Mouse (Mus musculus) ES-E14 (cell line): ENCODE results near the gene Olfr424.

Experiments
- CHD2 ChIP-seq: IDR thresholded peaks from 2 replicates; pipeline ENCODE4 v1.6.1; 2014; ENCODE audit warnings: mild to moderate bottlenecking, low read depth, low read length, inconsistent platforms
- HCFC1 ChIP-seq: IDR thresholded peaks from 2 replicates; pipeline ENCODE4 v1.6.1; 2012; ENCODE audit warnings: low read length, inconsistent platforms, borderline replicate concordance; ENCODE audit not compliant: insufficient read depth
- MAFK ChIP-seq: IDR thresholded peaks from 2 replicates; pipeline ENCODE4 v1.6.1; 2014; ENCODE audit warnings: mild to moderate bottlenecking, low read depth, low read length, inconsistent platforms; ENCODE audit not compliant: insufficient read depth
- ZC3H11A ChIP-seq: IDR thresholded peaks from 2 replicates; pipeline ENCODE4 v1.6.1; 2012; ENCODE audit warnings: low read depth, mild to moderate bottlenecking, inconsistent platforms, low read length, borderline replicate concordance
- ZNF384 ChIP-seq: IDR thresholded peaks from 2 replicates; pipeline ENCODE4 v1.6.1; 2012; ENCODE audit warnings: low read depth, low read length, inconsistent platforms

DNA sequence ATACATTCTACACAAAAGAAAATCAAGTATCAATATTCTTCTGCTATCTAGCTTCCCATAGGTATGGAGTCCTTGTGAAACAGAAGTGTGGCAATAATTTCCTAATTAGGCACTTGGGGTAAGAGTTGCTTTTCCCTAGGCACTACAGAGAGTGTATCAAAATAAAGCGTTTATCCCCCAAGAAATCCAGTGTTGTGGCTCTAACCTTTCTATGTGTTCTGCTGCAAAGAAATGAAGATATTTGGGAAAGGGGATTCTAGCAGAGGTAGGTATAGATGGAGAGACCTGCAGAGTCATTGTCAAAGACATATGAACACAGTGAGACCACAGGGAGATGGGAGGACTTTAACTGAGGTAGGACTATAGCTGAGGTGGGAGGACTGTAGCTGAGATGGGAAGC, 34.7 kb upstream of the Olfr424 start, which contains the start of gene Olfr427:
- TF ChIP-seq CHD2 (no peak), ZNF384 (no peak), MAFK (no peak), ZC3H11A (no peak), HCFC1 (no peak)
